Mouse (Mus musculus) ovary, adult 18-20 months (tissue): Measurements from ENCODE around the gene Scai.
A peak's percentile ranks its signal among the peaks of the same experiment; 100 is the strongest.
"Not testable (repeated sequence)": the region's sequence is repeated elsewhere in the genome, so short reads cannot be mapped to it uniquely, and the experiment has no call there.

Experiments
- DNase-seq: peaks from one replicate; pipeline ENCODE4 v3.0.0; 2022; ENCODE audit warnings: low spot score, mixed read lengths

Gene Scai

GRCm38 (mm10) chr2:39129526-39130326 is 60.8 kb downstream of the Scai start:
- DNase-seq = no peak

GRCm38 (mm10) chr2:39124167-39124566 is 66.4 kb downstream of the Scai start:
- no peak for DNase-seq

GRCm38 (mm10) chr2:39121137-39121536 is 69.4 kb downstream of the Scai start:
- DNase-seq = no peak

- no peak for DNase-seq
Measured at GRCm38 (mm10) chr2:39116583-39116982, 74.0 kb downstream of the Scai start.

- DNase-seq = no peak
Measured at GRCm38 (mm10) chr2:39114093-39114492, 76.4 kb downstream of the Scai start.

- no peak for DNase-seq
Measured at GRCm38 (mm10) chr2:39110514-39110913, 80.0 kb downstream of the Scai start.

GRCm38 (mm10) chr2:39109712-39110111 is 80.8 kb downstream of the Scai start:
- DNase-seq = not testable (repeated sequence)

GRCm38 (mm10) chr2:39099951-39100350 is 90.6 kb downstream of the Scai start:
- not testable (repeated sequence) for DNase-seq

- no peak for DNase-seq
Measured at GRCm38 (mm10) chr2:39097993-39098392, 92.5 kb downstream of the Scai start.

- DNase-seq = no peak
Measured at GRCm38 (mm10) chr2:39091966-39092365, 98.6 kb downstream of the Scai start.

GRCm38 (mm10) chr2:39082706-39083105 is 107.8 kb downstream of the Scai start:
- no peak for DNase-seq

GRCm38 (mm10) chr2:39070666-39071065 is 119.9 kb downstream of the Scai start:
- DNase-seq = no peak

GRCm38 (mm10) chr2:39069096-39069495 is 121.4 kb downstream of the Scai start:
- no peak for DNase-seq

GRCm38 (mm10) chr2:39065400-39065987 is 125.0 kb downstream of the Scai start, which contains the start of gene Golga1:
Gene Golga1, minus strand, starts transcription at chr2:39065541.
- peak; percentile 90 for DNase-seq

GRCm38 (mm10) chr2:39064687-39065399 is 125.7 kb downstream of the Scai start:
- no peak for DNase-seq

- no peak for DNase-seq
Measured at GRCm38 (mm10) chr2:39048515-39048914, 142.0 kb downstream of the Scai start.

- DNase-seq = no peak
Measured at GRCm38 (mm10) chr2:39040215-39040614, 150.3 kb downstream of the Scai start.

GRCm38 (mm10) chr2:39031611-39032010 is 158.9 kb downstream of the Scai start:
- DNase-seq = no peak

GRCm38 (mm10) chr2:39020004-39020403 is 170.5 kb downstream of the Scai start:
- no peak for DNase-seq

GRCm38 (mm10) chr2:39016581-39016980 is 174.0 kb downstream of the Scai start:
- DNase-seq = no peak
